Mouse (Mus musculus) kidney, postnatal 25 days (tissue): ENCODE data around the gene Osgin1.

Experiments
- DNase-seq, 2 experiments: peaks; one replicate each; pipeline ENCODE4 v3.0.0; 2021; ENCODE audit warnings: mixed read lengths in 2 of 2

Osgin1 gene

GRCm38 (mm10) chr8:119424199-119424733 lies 9.7 kb upstream of the Osgin1 start:
- DNase-seq, result peak; percentile 46 to 59

- peak; percentile 32 to 62 for DNase-seq
Measured at GRCm38 (mm10) chr8:119424740-119425139, 9.2 kb upstream of the Osgin1 start.

GRCm38 (mm10) chr8:119425533-119425932 lies 8.4 kb upstream of the Osgin1 start:
- peak; percentile 63 to 85 for DNase-seq

- DNase-seq, result no peak
Measured at GRCm38 (mm10) chr8:119426069-119426735, 7.7 kb upstream of the Osgin1 start.

- DNase-seq, result peak in 1 of 2 experiments; percentile 64
Measured at GRCm38 (mm10) chr8:119427634-119428349, 6.1 kb upstream of the Osgin1 start.

- no peak for DNase-seq
Measured at GRCm38 (mm10) chr8:119428350-119428740, 5.6 kb upstream of the Osgin1 start.

GRCm38 (mm10) chr8:119428766-119429327 lies 5.1 kb upstream of the Osgin1 start:
- peak; percentile 41 to 70 for DNase-seq

GRCm38 (mm10) chr8:119429552-119429951 lies 4.4 kb upstream of the Osgin1 start:
- DNase-seq, result peak; percentile 69 to 81

GRCm38 (mm10) chr8:119430250-119430649 lies 3.7 kb upstream of the Osgin1 start:
- DNase-seq, result peak in 1 of 2 experiments; percentile 73

- DNase-seq, result no peak
Measured at GRCm38 (mm10) chr8:119430690-119431089, 3.2 kb upstream of the Osgin1 start.

GRCm38 (mm10) chr8:119432372-119432771 lies 1.6 kb upstream of the Osgin1 start:
- peak in 1 of 2 experiments; percentile 58 for DNase-seq

- DNase-seq, result peak in 1 of 2 experiments; percentile 32
Measured at GRCm38 (mm10) chr8:119434569-119434968, 645 bp downstream of the Osgin1 start.

- peak in 1 of 2 experiments; percentile 36 for DNase-seq
Measured at GRCm38 (mm10) chr8:119435527-119435926, 1.6 kb downstream of the Osgin1 start.

GRCm38 (mm10) chr8:119436331-119436730 lies 2.4 kb downstream of the Osgin1 start:
- DNase-seq, result peak in 1 of 2 experiments; percentile 37

- peak; percentile 92 to 95 for DNase-seq
Measured at GRCm38 (mm10) chr8:119436933-119437332, 3.0 kb downstream of the Osgin1 start.

- peak; percentile 44 to 70 for DNase-seq
Measured at GRCm38 (mm10) chr8:119437506-119437905, 3.6 kb downstream of the Osgin1 start.

- peak; percentile 49 to 81 for DNase-seq
Measured at GRCm38 (mm10) chr8:119438876-119439275, 5.0 kb downstream of the Osgin1 start.

- DNase-seq, result peak in 1 of 2 experiments; percentile 34
Measured at GRCm38 (mm10) chr8:119439424-119439823, 5.5 kb downstream of the Osgin1 start.

GRCm38 (mm10) chr8:119439893-119440249 lies 5.9 kb downstream of the Osgin1 start:
- no peak for DNase-seq

- peak; percentile 92 to 94 for DNase-seq
Measured at GRCm38 (mm10) chr8:119440250-119440951, 6.5 kb downstream of the Osgin1 start.

- no peak for DNase-seq
Measured at GRCm38 (mm10) chr8:119440952-119441270, 7.0 kb downstream of the Osgin1 start.

GRCm38 (mm10) chr8:119442013-119442412 lies 8.1 kb downstream of the Osgin1 start:
- no peak for DNase-seq

- DNase-seq, result no peak
Measured at GRCm38 (mm10) chr8:119442970-119443369, 9.0 kb downstream of the Osgin1 start.
